Mouse (Mus musculus) forebrain, embryonic 12.5 days (tissue): ENCODE measurements around the gene Ncoa6. TPM values are rescaled to one million over a fixed set of nuclear protein-coding genes. Genes with fewer than 3 reads are reported as not detected.

Experiments
- ATAC-seq: fragments of 200-750 bp; cut with Nextera tagmentation; 2 replicates; pipeline ENCODE4 v1.8.0; 2017; ENCODE audit warnings: moderate TSS enrichment; ENCODE audit not compliant: low FRiP score
- H3K27ac ChIP-seq: fragments of 300-500 bp; sonication (generic); 2 replicates; pipeline ENCODE4 v1.5.1; 2016; ENCODE audit warnings: mild to moderate bottlenecking
- H3K27me3 ChIP-seq: fragments of 300-500 bp; sonication (generic); 2 replicates; pipeline ENCODE4 v1.6.1; 2016; ENCODE audit warnings: mild to moderate bottlenecking
- H3K36me3 ChIP-seq: fragments of 300-500 bp; sonication (generic); replicated peaks from 2 replicates; pipeline ENCODE4 v1.6.1; 2016; ENCODE audit warnings: mild to moderate bottlenecking
- H3K4me1 ChIP-seq: fragments of 300-500 bp; sonication (generic); 2 replicates; pipeline ENCODE4 v1.6.1; 2016
- H3K4me2 ChIP-seq: fragments of 300-500 bp; sonication (generic); 2 replicates; pipeline ENCODE4 v1.6.1; 2016; ENCODE audit warnings: mild to moderate bottlenecking, moderate library complexity
- H3K4me3 ChIP-seq: fragments of 300-500 bp; sonication (generic); replicated peaks from 2 replicates; pipeline ENCODE4 v1.5.1; 2016; ENCODE audit warnings: mild to moderate bottlenecking
- H3K9ac ChIP-seq: fragments of 300-500 bp; sonication (generic); 2 replicates; pipeline ENCODE4 v1.6.1; 2016; ENCODE audit warnings: mild to moderate bottlenecking
- H3K9me3 ChIP-seq: fragments of 300-500 bp; sonication (generic); 2 replicates; pipeline ENCODE4 v1.6.1; 2016
- WGBS: fragments of 180-500 bp; shearing (Covaris S2); methylation state at CpG from one replicate; pipeline ENCODE4 v1.1.7; 2016; 5-methylcytosine and 5-hydroxymethylcytosine counted together
- polyA plus RNA-seq: library from polyadenylated mRNA; unstranded; fragments of >200 nt; fragmentation: Nextera tagmentation; extraction: Ambion mirVana; gene quantifications from 2 replicates; pipeline ENCODE4 v1.2.1, GENCODE M21; 2016

Gene Ncoa6
- polyA plus RNA-seq, 1 experiment from 2014 or later: 37.8 TPM

- 36% methylated on average over 8 of the region's 8 CpGs for WGBS
- H3K4me3 ChIP-seq: peak within 1 kb of the TSS; percentile 82
- H3K4me2 ChIP-seq: peak within 1 kb of the TSS; percentile 78
- H3K36me3 ChIP-seq: no peaks in the 10 kb centered on the region
- no peaks in the 10 kb centered on the region for H3K9me3 ChIP-seq
- no peak for ATAC-seq
- H3K4me1 ChIP-seq: peaks cover 37% of the 10 kb centered on the region
- H3K27me3 ChIP-seq: peaks cover 24% of the 10 kb centered on the region
- H3K9ac ChIP-seq: peak within 1 kb of the TSS; percentile 90
- peak within 1 kb of the TSS; percentile 98 for H3K27ac ChIP-seq
These were observed 93.2 kb downstream of the Ncoa6 start, which contains the start of gene Trp53inp2 for GRCm38 (mm10) chr2:155380261-155381059. Gene Trp53inp2 (plus strand): TSS chr2:155381059.

GRCm38 (mm10) chr2:155376191-155376590 is 97.5 kb downstream of the Ncoa6 start:
- whole genome bisulfite sequencing: 79% methylated on average over 10 of the region's 10 CpGs
- Histone ChIP-seq H3K9ac (no peak overlapping the region), H3K4me3 (no peak overlapping the region), H3K9me3 (no peaks in the 10 kb centered on the region), H3K27me3 (peaks cover 24% of the 10 kb centered on the region), H3K27ac (no peak overlapping the region), H3K36me3 (no peaks in the 10 kb centered on the region), H3K4me1 (peaks cover 12% of the 10 kb centered on the region; the same call in 1 of the 2 replicates), H3K4me2 (no peak overlapping the region)
- ATAC-seq: no peak

GRCm38 (mm10) chr2:155374521-155374920 is 99.2 kb downstream of the Ncoa6 start:
- no peaks in the 10 kb centered on the region for H3K4me1 ChIP-seq
- no peak overlapping the region for H3K4me3 ChIP-seq
- H3K9me3 ChIP-seq: no peaks in the 10 kb centered on the region
- ATAC-seq: no peak
- peaks cover 10% of the 10 kb centered on the region for H3K27me3 ChIP-seq
- H3K27ac ChIP-seq: no peak overlapping the region
- H3K4me2 ChIP-seq: no peak overlapping the region
- H3K36me3 ChIP-seq: no peaks in the 10 kb centered on the region
- H3K9ac ChIP-seq: no peak overlapping the region

GRCm38 (mm10) chr2:155373886-155374285 is 99.8 kb downstream of the Ncoa6 start:
- Histone ChIP-seq H3K9ac (no peak overlapping the region), H3K4me3 (no peak overlapping the region), H3K27me3 (0 out of 2 replicates have a peak, but pooled peaks cover 3% of the 10 kb centered on the region), H3K9me3 (no peaks in the 10 kb centered on the region), H3K27ac (no peak overlapping the region), H3K4me1 (no peaks in the 10 kb centered on the region), H3K4me2 (no peak overlapping the region), H3K36me3 (no peaks in the 10 kb centered on the region)
- no peak for ATAC-seq
- WGBS: 90% methylated on average over 1 of the region's 1 CpGs

- Histone ChIP-seq H3K9ac (no peak overlapping the region), H3K9me3 (no peaks in the 10 kb centered on the region), H3K27me3 (0 out of 2 replicates have a peak, but pooled peaks cover 3% of the 10 kb centered on the region), H3K36me3 (no peaks in the 10 kb centered on the region), H3K27ac (no peak overlapping the region), H3K4me2 (no peak overlapping the region), H3K4me3 (no peak overlapping the region), H3K4me1 (no peaks in the 10 kb centered on the region)
- WGBS: 59% methylated on average over 1 of the region's 1 CpGs
- ATAC-seq: no peak
These were observed 100.4 kb downstream of the Ncoa6 start for GRCm38 (mm10) chr2:155373302-155373701.

GRCm38 (mm10) chr2:155372451-155372850 is 101.2 kb downstream of the Ncoa6 start:
- H3K4me1 ChIP-seq: no peaks in the 10 kb centered on the region
- no peak for ATAC-seq
- H3K9ac ChIP-seq: no peak overlapping the region
- no peaks in the 10 kb centered on the region for H3K9me3 ChIP-seq
- H3K36me3 ChIP-seq: no peaks in the 10 kb centered on the region
- H3K4me3 ChIP-seq: no peak overlapping the region
- H3K27ac ChIP-seq: no peak overlapping the region
- 0 out of 2 replicates have a peak, but pooled peaks cover under 1% of the 10 kb centered on the region for H3K27me3 ChIP-seq
- no peak overlapping the region for H3K4me2 ChIP-seq
- WGBS: 76% methylated on average over 4 of the region's 4 CpGs

GRCm38 (mm10) chr2:155369333-155369883 is 104.3 kb downstream of the Ncoa6 start:
- no peak overlapping the region for H3K4me3 ChIP-seq
- no peaks in the 10 kb centered on the region for H3K9me3 ChIP-seq
- WGBS: 79% methylated on average over 7 of the region's 7 CpGs
- no peaks in the 10 kb centered on the region for H3K4me1 ChIP-seq
- H3K4me2 ChIP-seq: no peak overlapping the region
- no peaks in the 10 kb centered on the region for H3K36me3 ChIP-seq
- no peaks in the 10 kb centered on the region for H3K27me3 ChIP-seq
- no peak overlapping the region for H3K9ac ChIP-seq
- H3K27ac ChIP-seq: no peak overlapping the region
- no peak for ATAC-seq

- no peak for ATAC-seq
- WGBS: 83% methylated on average over 7 of the region's 7 CpGs
- H3K27ac ChIP-seq: no peak overlapping the region
- H3K4me1 ChIP-seq: no peaks in the 10 kb centered on the region
- no peak overlapping the region for H3K4me3 ChIP-seq
- H3K9me3 ChIP-seq: no peaks in the 10 kb centered on the region
- no peak overlapping the region for H3K9ac ChIP-seq
- H3K27me3 ChIP-seq: no peaks in the 10 kb centered on the region
- no peak overlapping the region for H3K4me2 ChIP-seq
- no peaks in the 10 kb centered on the region for H3K36me3 ChIP-seq
These were observed 105.9 kb downstream of the Ncoa6 start for GRCm38 (mm10) chr2:155367635-155368284.

GRCm38 (mm10) chr2:155357686-155358399 is 115.9 kb downstream of the Ncoa6 start:
- no peaks in the 10 kb centered on the region for H3K36me3 ChIP-seq
- 0 out of 2 replicates have a peak overlapping the region, but pooled peaks have one; percentile 5 for H3K27ac ChIP-seq
- no peaks in the 10 kb centered on the region for H3K9me3 ChIP-seq
- peak; percentile 47 for ATAC-seq
- 37% methylated on average over 14 of the region's 14 CpGs for WGBS
- peaks cover 12% of the 10 kb centered on the region for H3K4me1 ChIP-seq
- H3K4me3 ChIP-seq: peak overlapping the region; percentile 85
- H3K27me3 ChIP-seq: no peaks in the 10 kb centered on the region
- peak overlapping the region; percentile 30; the same call in 1 of the 2 replicates for H3K9ac ChIP-seq
- H3K4me2 ChIP-seq: peak overlapping the region; percentile 88

GRCm38 (mm10) chr2:155356971-155357591 is 116.6 kb downstream of the Ncoa6 start, which contains the start of gene Pigu:
Gene Pigu (minus strand): TSS chr2:155357430.
- H3K27ac ChIP-seq: peak within 1 kb of the TSS; percentile 63
- peak within 1 kb of the TSS; percentile 71 for H3K9ac ChIP-seq
- peak within 1 kb of the TSS; percentile 88 for H3K4me2 ChIP-seq
- no peaks in the 10 kb centered on the region for H3K9me3 ChIP-seq
- peaks cover 12% of the 10 kb centered on the region for H3K4me1 ChIP-seq
- peak within 1 kb of the TSS; percentile 85 for H3K4me3 ChIP-seq
- under 1% methylated on average over 38 of the region's 38 CpGs for WGBS
- no peaks in the 10 kb centered on the region for H3K27me3 ChIP-seq
- H3K36me3 ChIP-seq: no peaks in the 10 kb centered on the region
- peak; percentile 99 for ATAC-seq

GRCm38 (mm10) chr2:155354402-155354801 is 119.3 kb downstream of the Ncoa6 start:
- 90% methylated on average over 3 of the region's 3 CpGs for WGBS
- no peak for ATAC-seq
- no peak overlapping the region for H3K9ac ChIP-seq
- no peak overlapping the region for H3K27ac ChIP-seq
- H3K4me1 ChIP-seq: peaks cover 12% of the 10 kb centered on the region
- no peak overlapping the region for H3K4me2 ChIP-seq
- H3K27me3 ChIP-seq: no peaks in the 10 kb centered on the region
- H3K36me3 ChIP-seq: no peaks in the 10 kb centered on the region
- H3K9me3 ChIP-seq: no peaks in the 10 kb centered on the region
- no peak overlapping the region for H3K4me3 ChIP-seq
